Mouse (Mus musculus) embryonic fibroblast, embryonic 13.5 days (primary cell): ENCODE measurements at regions not wholly inside any gene's neighbourhood (a gene's known extent, or its start where the extent isn't known, plus 50 kb on each side); places are given as distances from the start of the nearest gene placed in this dataset.

ENCODE experiments used
- CTCF ChIP-seq: IDR thresholded peaks from 2 replicates; pipeline ENCODE4 v1.5.1; 2011; ENCODE audit warnings: mild to moderate bottlenecking, control low read depth, low read length, moderate library complexity, borderline replicate concordance; ENCODE audit not compliant: insufficient read depth
- POLR2A ChIP-seq: IDR thresholded peaks from 2 replicates; pipeline ENCODE4 v1.6.1; 2011; ENCODE audit warnings: low read depth, mild to moderate bottlenecking, control low read depth, low read length, moderate library complexity

GRCm38 (mm10) chr13:71460607-71461006 is 502.9 kb downstream of the Irx1 start:
- TF ChIP-seq CTCF (no peak), POLR2A (no peak)
